ENCODE assay signal across 8 mouse cellular contexts in genomic region chr9:114368471-114368858, GRCm38 (mm10). TPM values are rescaled to one million over a fixed set of nuclear protein-coding genes. Genes with fewer than 3 reads are reported as not detected.
DNase-seq lines count a peak whose midpoint lies in the region; ATAC-seq and TF ChIP-seq lines count a peak whose summit lies in the region.

No protein-coding gene starts in this region.

- H3K36me3 ChIP-seq in heart, embryonic 14.5 days (ENCODE audit: control insufficient read depth, insufficient read depth, low read length): 0 out of 2 replicates have a peak, but pooled peaks cover 5% of the 10 kb centered on the region
- no peaks in the 10 kb centered on the region for H3K36me3 ChIP-seq in hindbrain, embryonic 14.5 days (replicated peaks; ENCODE audit: control insufficient read depth, insufficient read depth)
- H3K36me3 ChIP-seq in midbrain, embryonic 13.5 days: no peaks in the 10 kb centered on the region

- peak overlapping the region; percentile 8 to 34; a peak in 3 of 4 replicates for H3K27ac ChIP-seq in heart, embryonic 14.5 days (replicated peaks in 1 of 2; ENCODE audit: control insufficient read depth in 1 of 2, insufficient read depth in 1 of 2, low read depth in 2 of 2, low read length in 2 of 2)
- H3K27ac ChIP-seq in bone marrow, adult 2 months (ENCODE audit: control insufficient read depth, insufficient read depth, low read depth, low read length, poor library complexity): peak overlapping the region; percentile 58
- 0 out of 2 replicates have a peak overlapping the region, but pooled peaks have one; percentile 28 for H3K27ac ChIP-seq in hindbrain, embryonic 14.5 days
- no peak overlapping the region for H3K27ac ChIP-seq in midbrain, embryonic 13.5 days

- H3K9me3 ChIP-seq in heart, embryonic 14.5 days (ENCODE audit: control insufficient read depth, low read length): no peaks in the 10 kb centered on the region
- no peaks in the 10 kb centered on the region for H3K9me3 ChIP-seq in hindbrain, embryonic 14.5 days (ENCODE audit: control insufficient read depth, low read length)
- H3K9me3 ChIP-seq in midbrain, embryonic 13.5 days: no peaks in the 10 kb centered on the region

- 9% methylated on average over 12 of the region's 12 CpGs for WGBS in heart, embryonic 14.5 days
- WGBS in bone marrow, adult 2 months: 4% methylated on average over 12 of the region's 12 CpGs
- 12% methylated on average over 12 of the region's 12 CpGs for WGBS in hindbrain, embryonic 14.5 days
- 14% methylated on average over 12 of the region's 12 CpGs for WGBS in midbrain, embryonic 13.5 days

- no peaks in the 10 kb centered on the region for H3K27me3 ChIP-seq in heart, embryonic 14.5 days (ENCODE audit: control insufficient read depth, insufficient read depth, low read length)
- no peaks in the 10 kb centered on the region for H3K27me3 ChIP-seq in hindbrain, embryonic 14.5 days (ENCODE audit: control insufficient read depth, insufficient read depth, low read length)
- H3K27me3 ChIP-seq in midbrain, embryonic 13.5 days: peaks cover 7% of the 10 kb centered on the region

- peaks cover 0 to 4% of the 10 kb centered on the region in 2 experiments; a peak in 1 of 4 replicates for H3K4me1 ChIP-seq in heart, embryonic 14.5 days (ENCODE audit: control insufficient read depth in 2 of 2, insufficient read depth in 2 of 2, low read length in 2 of 2)
- H3K4me1 ChIP-seq in bone marrow, adult 2 months (ENCODE audit: control insufficient read depth, insufficient read depth, low read length): no peaks in the 10 kb centered on the region; the same call in none of the 2 replicates
- H3K4me1 ChIP-seq in hindbrain, embryonic 14.5 days (replicated peaks; ENCODE audit: control insufficient read depth, insufficient read depth, low read length): no peaks in the 10 kb centered on the region
- H3K4me1 ChIP-seq in midbrain, embryonic 13.5 days (replicated peaks): peaks cover 3% of the 10 kb centered on the region; the same call in 1 of the 2 replicates

- peak overlapping the region; percentile 54 to 63 for H3K4me3 ChIP-seq in heart, embryonic 14.5 days (ENCODE audit: control insufficient read depth in 1 of 2, insufficient read depth in 1 of 2, low read depth in 1 of 2, low read length in 2 of 2)
- H3K4me3 ChIP-seq in bone marrow, adult 2 months (replicated peaks; ENCODE audit: control insufficient read depth, low read depth, low read length): peak overlapping the region; percentile 66
- peak overlapping the region; percentile 52 for H3K4me3 ChIP-seq in hindbrain, embryonic 14.5 days (replicated peaks; ENCODE audit: low read length)
- H3K4me3 ChIP-seq in midbrain, embryonic 13.5 days (replicated peaks): peak overlapping the region; percentile 52

- no peak for DNase-seq in heart, postnatal 36 days
- DNase-seq in hindbrain, embryonic 14.5 days (ENCODE audit: low spot score): no peak
- DNase-seq in spleen, adult 18-20 months: no peak
- no peak for DNase-seq in gastrocnemius, postnatal 10 days

- intact Hi-C loops in heart, postnatal 36 days (cut with DNase I): no loop called here

- H3K4me2 ChIP-seq in heart, embryonic 14.5 days (ENCODE audit: low read length): peak overlapping the region; percentile 76
- peak overlapping the region; percentile 90 for H3K4me2 ChIP-seq in hindbrain, embryonic 14.5 days (replicated peaks)
- peak overlapping the region; percentile 82 for H3K4me2 ChIP-seq in midbrain, embryonic 13.5 days (replicated peaks)

- no peak for ATAC-seq in heart, embryonic 14.5 days (ENCODE audit: insufficient number of reproducible peaks, insufficient read depth, low FRiP score, low read depth)
- ATAC-seq in hindbrain, embryonic 14.5 days (ENCODE audit: low FRiP score): peak; percentile 43; the same call in 1 of the 2 replicates
- peak; percentile 44 for ATAC-seq in midbrain, embryonic 13.5 days
- no peak for ATAC-seq in activated CD4-positive, CD25-positive, alpha-beta regulatory T cell, adult 4 months

- TF ChIP-seq CTCF in bone marrow, adult 2 months (IDR thresholded peaks at IDR 0.05; ENCODE audit: control insufficient read depth, insufficient read depth, low read length): no peak

- no peak for TF ChIP-seq POLR2A in bone marrow, adult 2 months (IDR thresholded peaks at IDR 0.05; ENCODE audit: borderline replicate concordance, control insufficient read depth, low read depth, low read length)

- H3K9ac ChIP-seq in heart, embryonic 14.5 days (ENCODE audit: low read length): peak overlapping the region; percentile 79
- H3K9ac ChIP-seq in hindbrain, embryonic 14.5 days: peak overlapping the region; percentile 70
- peak overlapping the region; percentile 69 for H3K9ac ChIP-seq in midbrain, embryonic 13.5 days (replicated peaks)

RNA-seq across cellular contexts. Expression of gene Crtap, which starts 22.0 kb away (rescaled TPM):
- 145 and 156 TPM in 2 replicates for polyA plus RNA-seq in heart, embryonic 14.5 days (2014; fragmentation: Nextera tagmentation; extraction: Ambion mirVana)
- total RNA-seq in heart, postnatal 36 days (2021): 10 to 100 TPM; 32.3 to 32.5 TPM
- polyA plus RNA-seq in bone marrow, adult 2 months (2011; ENCODE audit: insufficient read depth, insufficient read length, low replicate concordance, missing spikeins): 9.0 and 11.5 TPM in 2 replicates
- 30.7 and 31.6 TPM in 2 replicates for polyA plus RNA-seq in hindbrain, embryonic 14.5 days (2014; fragmentation: Nextera tagmentation; extraction: Ambion mirVana)
- polyA plus RNA-seq in midbrain, embryonic 13.5 days (2015; fragmentation: Nextera tagmentation; extraction: Ambion mirVana): 17.6 and 18.2 TPM in 2 replicates
- total RNA-seq in gastrocnemius, postnatal 10 days (2021): 10 to 100 TPM; 68.2 to 81.9 TPM
- polyA plus RNA-seq in activated CD4-positive, CD25-positive, alpha-beta regulatory T cell, adult 4 months (2017; shearing (Covaris generic)): 1 to 10 TPM; 3.5 to 5.1 TPM

RNA-seq across cellular contexts. Expression of gene Glb1, which starts 32.4 kb away (rescaled TPM):
- 53.2 and 54.5 TPM in 2 replicates for polyA plus RNA-seq in heart, embryonic 14.5 days (2014; fragmentation: Nextera tagmentation; extraction: Ambion mirVana)
- 10 to 100 TPM; 15.1 to 16.1 TPM for total RNA-seq in heart, postnatal 36 days (2021)
- 4.7 and 11.0 TPM in 2 replicates for polyA plus RNA-seq in bone marrow, adult 2 months (2011; ENCODE audit: insufficient read depth, insufficient read length, low replicate concordance, missing spikeins)
- 36.2 and 38.9 TPM in 2 replicates for polyA plus RNA-seq in hindbrain, embryonic 14.5 days (2014; fragmentation: Nextera tagmentation; extraction: Ambion mirVana)
- 20.2 and 22.5 TPM in 2 replicates for polyA plus RNA-seq in midbrain, embryonic 13.5 days (2015; fragmentation: Nextera tagmentation; extraction: Ambion mirVana)
- total RNA-seq in gastrocnemius, postnatal 10 days (2021): 10 to 100 TPM; 13.2 to 18.9 TPM
- polyA plus RNA-seq in activated CD4-positive, CD25-positive, alpha-beta regulatory T cell, adult 4 months (2017; shearing (Covaris generic)): 10 to 100 TPM; 32.1 to 32.4 TPM

RNA-seq across cellular contexts. Expression of gene Tmppe, which starts 32.4 kb away (rescaled TPM):
- polyA plus RNA-seq in heart, embryonic 14.5 days (2014; fragmentation: Nextera tagmentation; extraction: Ambion mirVana): 3.0 and 4.4 TPM in 2 replicates
- total RNA-seq in heart, postnatal 36 days (2021): 1 to 10 TPM; 3.5 to 4.5 TPM
- polyA plus RNA-seq in bone marrow, adult 2 months (2011; ENCODE audit: insufficient read depth, insufficient read length, low replicate concordance, missing spikeins): 0.81 and 3.5 TPM in 2 replicates
- 3.9 and 4.0 TPM in 2 replicates for polyA plus RNA-seq in hindbrain, embryonic 14.5 days (2014; fragmentation: Nextera tagmentation; extraction: Ambion mirVana)
- polyA plus RNA-seq in midbrain, embryonic 13.5 days (2015; fragmentation: Nextera tagmentation; extraction: Ambion mirVana): 8.8 and 9.7 TPM in 2 replicates
- 1 to 10 TPM; 3.0 to 4.2 TPM for total RNA-seq in gastrocnemius, postnatal 10 days (2021)
- 10 to 100 TPM in 1 of 2 experiments, 1 to 10 TPM in 1; 9.1 to 14.3 TPM for polyA plus RNA-seq in activated CD4-positive, CD25-positive, alpha-beta regulatory T cell, adult 4 months (2017; shearing (Covaris generic))

RNA-seq across cellular contexts. Expression of gene Bcl2a1c, which starts 38.5 kb away (rescaled TPM):
- not detected in 2 replicates for polyA plus RNA-seq in heart, embryonic 14.5 days (2014; fragmentation: Nextera tagmentation; extraction: Ambion mirVana)
- total RNA-seq in heart, postnatal 36 days (2021): not detected
- polyA plus RNA-seq in bone marrow, adult 2 months (2011; ENCODE audit: insufficient read depth, insufficient read length, low replicate concordance, missing spikeins): not detected in 2 replicates
- polyA plus RNA-seq in hindbrain, embryonic 14.5 days (2014; fragmentation: Nextera tagmentation; extraction: Ambion mirVana): not detected in 2 replicates
- not detected in 2 replicates for polyA plus RNA-seq in midbrain, embryonic 13.5 days (2015; fragmentation: Nextera tagmentation; extraction: Ambion mirVana)
- total RNA-seq in gastrocnemius, postnatal 10 days (2021): not detected
- polyA plus RNA-seq in activated CD4-positive, CD25-positive, alpha-beta regulatory T cell, adult 4 months (2017; shearing (Covaris generic)): 1 to 10 TPM in 1 of 2 experiments, not detected in 1; 1.7 TPM

Comparison
In these comparisons a context has a peak if more than half of its experiments do, and no peak if none do; other contexts are left out.
1. ATAC-seq: peak in hindbrain, embryonic 14.5 days (single experiment) and midbrain, embryonic 13.5 days (single experiment); none in heart, embryonic 14.5 days (single experiment) and activated CD4-positive, CD25-positive, alpha-beta regulatory T cell, adult 4 months (single experiment).
2. Peak in every context shown above with its lines, with median percentiles within 50 percentile points of each other: H3K4me2 ChIP-seq, H3K4me3 ChIP-seq and H3K9ac ChIP-seq.